Mouse (Mus musculus): ENCODE results near the gene Naaladl2. TPM values are rescaled to one million over a fixed set of nuclear protein-coding genes. Genes with fewer than 3 reads are reported as not detected.

Naaladl2 gene
- total RNA-seq, 2 experiments from 2014 or later = 3.6 to 3.8 TPM

- DNase-seq (ENCODE audit: low spot score in 2 of 2) = no peak
- intact Hi-C loops (cut with DNase I) = no loop called here
These were observed 1037.7 kb downstream of the Naaladl2 start for GRCm38 (mm10) chr3:24106391-24106790.

- no peak for DNase-seq (ENCODE audit: low spot score in 2 of 2)
- intact Hi-C loops (cut with DNase I) = no loop called here
These were observed 1064.3 kb downstream of the Naaladl2 start for GRCm38 (mm10) chr3:24079761-24080160.

GRCm38 (mm10) chr3:24071169-24071797 lies 1072.8 kb downstream of the Naaladl2 start:
- intact Hi-C loops (cut with DNase I) = no loop called here

DNA sequence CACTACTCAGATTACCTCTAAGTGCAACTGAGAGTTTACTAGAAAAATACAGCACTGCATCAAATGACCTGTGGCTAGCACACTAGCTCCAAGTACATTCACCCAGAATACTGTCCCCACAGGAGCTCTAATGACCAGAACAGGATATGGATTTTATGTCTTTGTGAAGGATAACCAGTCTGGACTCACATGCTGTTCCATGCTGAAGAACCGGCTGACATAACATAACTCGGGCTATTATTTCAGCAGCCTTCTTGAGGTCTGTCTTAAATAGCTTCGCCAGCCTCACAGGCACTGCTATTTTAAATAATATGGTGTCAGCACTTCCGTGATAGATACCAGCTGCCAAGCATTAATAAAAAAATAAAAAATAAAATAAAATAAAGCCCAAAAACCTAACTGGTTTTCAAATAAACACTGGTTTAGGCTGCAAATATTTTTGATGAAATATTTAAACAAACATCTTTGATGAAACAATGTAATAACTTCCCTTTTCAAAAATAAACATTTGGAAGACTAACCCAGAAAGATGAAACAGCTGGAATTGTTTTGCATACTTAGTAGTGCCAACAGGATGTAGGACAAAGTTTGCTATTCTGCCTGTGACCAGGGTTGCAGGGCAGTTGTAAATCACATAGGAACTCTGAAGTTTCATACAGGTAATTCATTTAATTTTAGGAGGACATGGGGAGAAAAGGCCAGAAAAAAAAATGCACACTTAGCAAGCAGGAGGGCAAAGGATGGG lies 1073.5 kb downstream of the Naaladl2 start:
- DNase-seq (ENCODE audit: low spot score in 2 of 2) = no peak
- intact Hi-C loops (cut with DNase I) = no loop called here

More at GRCm38 (mm10) chr3:24071169-24071797, 1072.8 kb downstream of the Naaladl2 start:
- DNase-seq (ENCODE audit: low spot score in 2 of 2) = no peak

DNA sequence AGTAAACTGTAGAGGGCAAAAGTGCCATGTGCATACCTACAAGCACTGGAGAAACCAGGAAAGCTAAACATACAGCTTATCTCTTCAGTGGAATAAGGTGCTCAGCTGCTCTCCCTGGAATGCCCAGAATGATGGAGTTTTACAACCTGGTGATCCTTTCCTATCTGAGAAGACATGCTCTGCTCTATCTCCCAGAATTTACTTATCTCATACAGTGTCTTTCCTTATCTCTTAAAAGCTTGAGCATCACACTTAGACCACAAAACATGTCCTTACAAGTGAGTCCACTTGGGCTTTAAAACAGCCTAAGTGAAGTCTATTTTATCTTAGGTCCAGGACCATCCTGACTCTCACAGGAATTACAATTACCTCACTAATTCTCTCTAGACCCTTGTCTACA lies 1095.8 kb downstream of the Naaladl2 start:
- DNase-seq (ENCODE audit: low spot score in 2 of 2) = no peak
- intact Hi-C loops (cut with DNase I) = no loop called here

GRCm38 (mm10) chr3:24001741-24002140 lies 1142.3 kb downstream of the Naaladl2 start:
- no peak for DNase-seq (ENCODE audit: low spot score in 2 of 2)
- intact Hi-C loops (cut with DNase I) = no loop called here

GRCm38 (mm10) chr3:23973727-23974126 lies 1170.3 kb downstream of the Naaladl2 start:
- no peak for DNase-seq (ENCODE audit: low spot score in 2 of 2)
- intact Hi-C loops (cut with DNase I) = no loop called here

DNA sequence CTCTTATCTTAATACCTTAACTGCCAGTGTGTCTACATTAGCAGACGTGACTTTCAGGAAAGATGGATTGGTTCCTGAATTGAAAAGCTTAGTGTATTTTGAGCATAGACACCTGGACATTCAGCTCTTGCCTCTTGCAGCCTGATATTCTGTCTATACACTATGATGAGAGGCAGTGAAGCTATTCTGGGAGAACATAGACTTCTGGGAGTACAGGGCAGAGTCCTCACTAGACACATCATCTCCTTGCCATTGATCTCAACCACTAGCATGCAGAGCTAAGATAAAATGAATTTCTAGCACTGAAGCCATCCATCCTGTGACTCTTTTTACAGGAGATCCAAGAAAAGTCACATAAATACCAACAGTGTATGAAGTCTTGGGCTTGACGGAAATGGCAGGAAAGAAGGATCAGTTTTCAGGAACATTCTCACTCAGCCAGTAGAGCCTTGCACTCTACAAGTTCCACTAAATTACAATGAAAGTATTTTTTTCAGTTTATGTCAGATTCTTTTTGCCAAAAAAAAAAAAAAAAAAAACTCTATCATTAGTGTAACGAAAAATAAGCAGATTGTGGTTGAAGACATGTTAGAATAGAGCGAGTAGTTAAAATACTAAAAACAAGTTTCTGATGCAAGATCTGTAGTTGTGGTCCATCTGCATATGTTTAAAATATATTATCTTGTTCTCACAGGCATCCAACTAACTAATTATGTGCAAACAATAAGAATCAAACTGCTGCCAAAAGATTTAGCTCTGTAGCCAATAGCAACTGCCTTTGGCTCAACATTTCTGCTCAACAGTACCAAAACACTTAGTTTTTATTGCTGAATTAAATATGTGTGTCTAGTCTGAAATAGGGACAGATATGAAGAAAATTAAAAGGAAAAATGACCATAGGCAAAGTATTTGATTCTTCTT lies 1171.1 kb downstream of the Naaladl2 start:
- intact Hi-C loops (cut with DNase I) = no loop called here
- DNase-seq (ENCODE audit: low spot score in 2 of 2) = no peak

GRCm38 (mm10) chr3:23962961-23963621 lies 1181.0 kb downstream of the Naaladl2 start:
- intact Hi-C loops (cut with DNase I) = no loop called here
- no peak for DNase-seq (ENCODE audit: low spot score in 2 of 2)

DNA sequence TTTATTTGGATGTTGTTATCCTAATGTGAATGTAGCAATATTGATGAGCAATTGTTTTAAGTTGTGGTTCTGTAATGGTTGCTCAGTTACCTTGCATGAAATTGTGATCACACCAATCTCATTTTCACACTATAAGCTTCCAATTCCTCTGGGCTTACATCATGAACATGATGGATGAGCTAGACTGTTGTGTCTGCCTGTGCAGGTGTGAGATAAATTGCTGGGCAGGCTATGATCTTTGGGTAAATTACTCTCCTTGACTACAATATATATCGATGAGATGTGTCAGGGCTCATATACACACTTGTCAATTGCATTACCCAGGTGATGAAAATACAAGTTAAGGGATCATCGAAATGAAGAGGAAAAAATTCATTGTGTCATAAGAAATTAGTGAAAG lies 1197.9 kb downstream of the Naaladl2 start:
- intact Hi-C loops (cut with DNase I) = no loop called here
- no peak for DNase-seq (ENCODE audit: low spot score in 2 of 2)

GRCm38 (mm10) chr3:23937299-23937698 lies 1206.8 kb downstream of the Naaladl2 start:
- DNase-seq (ENCODE audit: low spot score in 2 of 2) = no peak
- intact Hi-C loops (cut with DNase I) = no loop called here

- DNase-seq (ENCODE audit: low spot score in 2 of 2) = no peak
These were observed 1216.0 kb downstream of the Naaladl2 start for GRCm38 (mm10) chr3:23928097-23928496.

DNA sequence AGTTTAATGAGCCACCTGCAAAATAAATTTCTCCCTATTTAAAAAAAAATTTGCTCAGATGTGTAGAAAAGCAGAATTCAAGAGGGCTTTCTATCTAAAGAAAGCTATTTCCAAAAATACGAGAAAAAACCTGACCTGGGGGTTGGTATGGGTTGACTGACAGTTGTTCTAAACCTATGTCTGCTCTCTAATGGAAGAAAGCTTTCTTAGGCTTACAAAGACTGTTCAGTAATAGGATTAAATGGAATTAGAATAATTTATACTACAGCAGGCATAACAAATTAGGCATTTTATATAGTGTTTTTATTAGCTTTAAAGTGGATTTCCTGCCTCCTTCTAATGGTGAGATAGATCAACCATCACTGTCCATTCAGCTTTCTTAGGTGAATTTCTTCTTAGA lies 1236.4 kb downstream of the Naaladl2 start:
- intact Hi-C loops (cut with DNase I) = no loop called here
- no peak for DNase-seq (ENCODE audit: low spot score in 2 of 2)

More at GRCm38 (mm10) chr3:23928097-23928496, 1216.0 kb downstream of the Naaladl2 start:
- intact Hi-C loops (cut with DNase I) = no loop called here

DNA sequence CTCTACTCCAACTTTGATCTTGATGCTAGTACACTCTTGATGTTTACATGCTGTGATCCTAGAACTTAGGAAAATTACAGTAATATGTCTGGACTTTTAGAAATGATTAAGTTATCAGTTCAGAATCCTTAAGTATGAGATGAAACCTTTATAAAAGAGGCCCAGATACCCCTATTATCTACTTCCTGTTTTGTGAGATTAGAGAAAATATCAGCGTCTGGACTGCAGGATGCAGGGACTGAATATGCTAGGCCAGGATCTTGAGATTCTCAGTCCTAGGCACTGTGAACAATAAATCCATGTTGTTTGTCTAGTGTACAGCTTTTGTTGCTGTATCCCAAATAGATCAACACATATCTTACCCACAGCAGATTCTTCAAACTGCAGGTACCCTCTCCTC lies 1278.4 kb downstream of the Naaladl2 start:
- intact Hi-C loops (cut with DNase I) = no loop called here
- DNase-seq (ENCODE audit: low spot score in 2 of 2) = no peak

DNA sequence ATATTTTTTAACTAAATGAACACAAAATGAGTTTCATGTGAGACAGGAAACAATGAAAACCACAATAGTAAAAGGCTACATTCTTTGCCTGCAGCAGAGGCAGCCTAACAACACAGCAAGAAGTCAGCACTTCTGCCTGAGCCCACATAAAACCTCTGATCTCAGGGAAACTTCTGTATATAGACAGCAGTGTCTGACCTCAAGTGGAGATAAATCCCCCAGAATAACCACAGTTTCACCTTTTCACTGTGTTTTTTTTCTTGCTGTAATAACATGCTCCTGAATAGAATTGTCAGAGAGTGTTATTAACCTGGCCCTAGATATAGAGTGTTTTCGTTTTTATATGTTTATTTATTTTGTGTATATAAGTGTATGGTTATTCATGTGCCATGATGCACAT lies 1286.8 kb downstream of the Naaladl2 start:
- intact Hi-C loops (cut with DNase I) = no loop called here
- DNase-seq (ENCODE audit: low spot score in 2 of 2) = no peak

GRCm38 (mm10) chr3:23817585-23817984 lies 1326.5 kb downstream of the Naaladl2 start:
- intact Hi-C loops (cut with DNase I) = no loop called here
- DNase-seq (ENCODE audit: low spot score in 2 of 2) = no peak

- intact Hi-C loops (cut with DNase I) = no loop called here
- no peak for DNase-seq (ENCODE audit: low spot score in 2 of 2)
These were observed 1385.3 kb downstream of the Naaladl2 start for GRCm38 (mm10) chr3:23758746-23759145.
